Mouse (Mus musculus) intestine, postnatal 0 days (tissue): ENCODE data around the gene Pttg1ip. TPM values are rescaled to one million over a fixed set of nuclear protein-coding genes. Genes with fewer than 3 reads are reported as not detected.

Experiments
- ATAC-seq: fragments of 200-750 bp; cut with Nextera tagmentation; 2 replicates; pipeline ENCODE4 v1.8.0; 2017; ENCODE audit warnings: mild to moderate bottlenecking, moderate TSS enrichment, moderate library complexity
- H3K27ac ChIP-seq: fragments of 300-500 bp; sonication (generic); 2 replicates; pipeline ENCODE4 v1.5.1; 2014; ENCODE audit warnings: mild to moderate bottlenecking, low read depth, low read length, moderate library complexity
- H3K27me3 ChIP-seq: fragments of 300-500 bp; sonication (generic); replicated peaks from 2 replicates; pipeline ENCODE4 v1.6.1; 2014; ENCODE audit warnings: low read length, mixed read lengths; ENCODE audit not compliant: control insufficient read depth, insufficient read depth
- H3K36me3 ChIP-seq: fragments of 300-500 bp; sonication (generic); 2 replicates; pipeline ENCODE4 v1.6.1; 2014; ENCODE audit warnings: mild to moderate bottlenecking, moderate library complexity; ENCODE audit not compliant: control insufficient read depth, insufficient read depth
- H3K4me1 ChIP-seq: fragments of 300-500 bp; sonication (generic); replicated peaks from 2 replicates; pipeline ENCODE4 v1.6.1; 2014; ENCODE audit warnings: antibody characterized with exemption, low read length, mixed read lengths; ENCODE audit not compliant: control insufficient read depth, insufficient read depth
- H3K4me2 ChIP-seq: fragments of 300-500 bp; sonication (generic); replicated peaks from 2 replicates; pipeline ENCODE4 v1.6.1; 2014; ENCODE audit warnings: low read depth, mild to moderate bottlenecking, moderate library complexity
- H3K4me3 ChIP-seq: fragments of 300-500 bp; sonication (generic); 2 replicates; pipeline ENCODE4 v1.5.1; 2014; ENCODE audit warnings: low read depth, low read length
- H3K9ac ChIP-seq: fragments of 300-500 bp; sonication (generic); 2 replicates; pipeline ENCODE4 v1.6.1; 2014; ENCODE audit warnings: mild to moderate bottlenecking, low read depth, low read length
- H3K9me3 ChIP-seq: fragments of 300-500 bp; sonication (generic); 2 replicates; pipeline ENCODE4 v1.6.1; 2016; ENCODE audit warnings: mixed run types; ENCODE audit not compliant: control insufficient read depth
- CTCF ChIP-seq: sonication (generic); IDR thresholded peaks from 2 replicates; pipeline ENCODE4 v1.5.1; 2016; ENCODE audit warnings: low read depth, mild to moderate bottlenecking, control low read depth, antibody characterized with exemption, moderate library complexity
- WGBS: fragments of 180-500 bp; shearing (Covaris S2); extraction: QIAGEN DNeasy Blood & Tissue Kit; methylation state at CpG from one replicate; pipeline ENCODE4 v1.1.7; 2014; 5-methylcytosine and 5-hydroxymethylcytosine counted together
- polyA plus RNA-seq: library from polyadenylated mRNA; unstranded; fragments of >200 nt; fragmentation: Nextera tagmentation; extraction: Ambion mirVana; gene quantifications from 2 replicates; pipeline ENCODE4 v1.2.1, GENCODE M21; 2015

Pttg1ip gene
- polyA plus RNA-seq, 1 experiment from 2014 or later, result 200 TPM

GRCm38 (mm10) chr10:77616926-77617325 lies 35.4 kb downstream of the Pttg1ip start:
- TF ChIP-seq CTCF, result no peak
- Histone ChIP-seq H3K36me3 (peaks cover 44% of the 10 kb centered on the region), H3K9me3 (no peaks in the 10 kb centered on the region), H3K4me3 (no peak overlapping the region), H3K9ac (no peak overlapping the region), H3K27ac (no peak overlapping the region), H3K4me1 (no peaks in the 10 kb centered on the region), H3K4me2 (no peak overlapping the region), H3K27me3 (no peaks in the 10 kb centered on the region)
- WGBS, result 81% methylated on average over 6 of the region's 7 CpGs
- ATAC-seq, result no peak

- H3K36me3 ChIP-seq, result peaks cover 26% of the 10 kb centered on the region
- H3K27ac ChIP-seq, result peak overlapping the region; percentile 88
- H3K4me2 ChIP-seq, result peak overlapping the region; percentile 85
- H3K27me3 ChIP-seq, result no peaks in the 10 kb centered on the region
- H3K9ac ChIP-seq, result peak overlapping the region; percentile 95
- peak overlapping the region; percentile 84 for H3K4me3 ChIP-seq
- WGBS, result 75% methylated on average over 8 of the region's 8 CpGs
- ATAC-seq, result peak; percentile 8; the same call in 1 of the 2 replicates
- H3K9me3 ChIP-seq, result no peaks in the 10 kb centered on the region
- H3K4me1 ChIP-seq, result 0 out of 2 replicates have a peak, but pooled peaks cover 3% of the 10 kb centered on the region
- TF ChIP-seq CTCF, result no peak
These were observed 40.0 kb downstream of the Pttg1ip start for GRCm38 (mm10) chr10:77621546-77621945.

GRCm38 (mm10) chr10:77622055-77622988 lies 40.8 kb downstream of the Pttg1ip start, which contains the start of gene Ube2g2:
Ube2g2 (plus strand) TSS chr10:77622275.
- peak within 1 kb of the TSS; percentile 85 for H3K4me2 ChIP-seq
- H3K4me1 ChIP-seq, result 0 out of 2 replicates have a peak, but pooled peaks cover 3% of the 10 kb centered on the region
- peak within 1 kb of the TSS; percentile 88 for H3K27ac ChIP-seq
- no peaks in the 10 kb centered on the region for H3K9me3 ChIP-seq
- H3K36me3 ChIP-seq, result peaks cover 18% of the 10 kb centered on the region
- H3K9ac ChIP-seq, result peak within 1 kb of the TSS; percentile 95
- no peak for TF ChIP-seq CTCF
- WGBS, result under 1% methylated on average over 83 of the region's 96 CpGs
- H3K27me3 ChIP-seq, result no peaks in the 10 kb centered on the region
- ATAC-seq, result peak; percentile 96
- peak within 1 kb of the TSS; percentile 84 for H3K4me3 ChIP-seq

GRCm38 (mm10) chr10:77623069-77623492 lies 41.6 kb downstream of the Pttg1ip start:
- Histone ChIP-seq H3K4me3 (peak overlapping the region; percentile 84), H3K4me2 (peak overlapping the region; percentile 85), H3K36me3 (peaks cover 11% of the 10 kb centered on the region; the same call in 1 of the 2 replicates), H3K4me1 (0 out of 2 replicates have a peak, but pooled peaks cover 3% of the 10 kb centered on the region), H3K27me3 (no peaks in the 10 kb centered on the region), H3K27ac (peak overlapping the region; percentile 88), H3K9me3 (no peaks in the 10 kb centered on the region), H3K9ac (peak overlapping the region; percentile 95)
- peak; percentile 31; the same call in 1 of the 2 replicates for TF ChIP-seq CTCF
- no peak for ATAC-seq
- 5% methylated on average over 8 of the region's 8 CpGs for WGBS

- no peaks in the 10 kb centered on the region for H3K9me3 ChIP-seq
- no peak overlapping the region for H3K27ac ChIP-seq
- H3K27me3 ChIP-seq, result no peaks in the 10 kb centered on the region
- peak overlapping the region; percentile 85 for H3K4me2 ChIP-seq
- H3K4me1 ChIP-seq, result 0 out of 2 replicates have a peak, but pooled peaks cover 3% of the 10 kb centered on the region
- peaks cover 4% of the 10 kb centered on the region; the same call in 1 of the 2 replicates for H3K36me3 ChIP-seq
- H3K4me3 ChIP-seq, result peak overlapping the region; percentile 84; the same call in 1 of the 2 replicates
- no peak overlapping the region for H3K9ac ChIP-seq
- WGBS, result 81% methylated on average over 10 of the region's 10 CpGs
- no peak for ATAC-seq
- TF ChIP-seq CTCF, result no peak
These were observed 42.3 kb downstream of the Pttg1ip start for GRCm38 (mm10) chr10:77623639-77624400.
